Mouse (Mus musculus): ENCODE measurements around the gene Brms1l. TPM values are rescaled to one million over a fixed set of nuclear protein-coding genes. Genes with fewer than 3 reads are reported as not detected.

Gene Brms1l
- polyA plus RNA-seq, 1 experiment from 2014 or later = 38.7 TPM

- Histone ChIP-seq H3K36me3 (no peaks in the 10 kb centered on the region), H3K4me1 (peaks cover 12% of the 10 kb centered on the region; the same call in 1 of the 2 replicates), H3K9me3 (no peaks in the 10 kb centered on the region), H3K27ac (no peak overlapping the region), H3K4me3 (no peak overlapping the region), H3K27me3 (ENCODE audit: insufficient read depth, poor library complexity, severe bottlenecking) (no peaks in the 10 kb centered on the region)
- DNase-seq (ENCODE audit: low spot score) = peak; percentile 51
Measured at GRCm38 (mm10) chr12:55832961-55833360, 3.2 kb upstream of the Brms1l start.

GRCm38 (mm10) chr12:55833906-55834625, 2.1 kb upstream of the Brms1l start:
- peaks cover 12% of the 10 kb centered on the region; the same call in 1 of the 2 replicates for H3K4me1 ChIP-seq
- peak; percentile 70 for DNase-seq (ENCODE audit: low spot score)
- no peaks in the 10 kb centered on the region for H3K27me3 ChIP-seq (ENCODE audit: insufficient read depth, poor library complexity, severe bottlenecking)
- no peaks in the 10 kb centered on the region for H3K36me3 ChIP-seq
- WGBS = 63% methylated on average over 9 of the region's 9 CpGs
- no peaks in the 10 kb centered on the region for H3K9me3 ChIP-seq
- no peak overlapping the region for H3K27ac ChIP-seq
- no peak overlapping the region for H3K4me3 ChIP-seq

GRCm38 (mm10) chr12:55834891-55835290, 1.2 kb upstream of the Brms1l start:
- Histone ChIP-seq H3K36me3 (no peaks in the 10 kb centered on the region), H3K9me3 (no peaks in the 10 kb centered on the region), H3K4me1 (peaks cover 12% of the 10 kb centered on the region; the same call in 1 of the 2 replicates), H3K4me3 (no peak overlapping the region), H3K27ac (no peak overlapping the region), H3K27me3 (ENCODE audit: insufficient read depth, poor library complexity, severe bottlenecking) (no peaks in the 10 kb centered on the region)
- WGBS = 84% methylated on average over 8 of the region's 8 CpGs
- DNase-seq (ENCODE audit: low spot score) = peak; percentile 52

GRCm38 (mm10) chr12:55835857-55836198, 296 bp upstream of the Brms1l start:
- WGBS = 1% methylated on average over 6 of the region's 6 CpGs
- Histone ChIP-seq H3K9me3 (no peaks in the 10 kb centered on the region), H3K27me3 (ENCODE audit: insufficient read depth, poor library complexity, severe bottlenecking) (no peaks in the 10 kb centered on the region), H3K27ac (peak overlapping the region; percentile 92; the same call in 1 of the 2 replicates), H3K4me1 (peaks cover 12% of the 10 kb centered on the region; the same call in 1 of the 2 replicates), H3K36me3 (no peaks in the 10 kb centered on the region), H3K4me3 (peak overlapping the region; percentile 75)
- no peak for DNase-seq (ENCODE audit: low spot score)

- Histone ChIP-seq H3K27me3 (ENCODE audit: insufficient read depth, poor library complexity, severe bottlenecking) (no peaks in the 10 kb centered on the region), H3K4me3 (peak overlapping the region; percentile 75; the same call in 1 of the 2 replicates), H3K36me3 (peaks cover 11% of the 10 kb centered on the region), H3K9me3 (no peaks in the 10 kb centered on the region), H3K4me1 (peaks cover 12% of the 10 kb centered on the region; the same call in 1 of the 2 replicates), H3K27ac (no peak overlapping the region)
- peak; percentile 36 for DNase-seq (ENCODE audit: low spot score)
- 85% methylated on average over 3 of the region's 3 CpGs for WGBS
Measured at GRCm38 (mm10) chr12:55837495-55837894, 1.4 kb downstream of the Brms1l start.

- WGBS = 67% methylated on average over 1 of the region's 1 CpGs
Measured at GRCm38 (mm10) chr12:55846741-55847140, 10.6 kb downstream of the Brms1l start.

GRCm38 (mm10) chr12:55847851-55848250, 11.7 kb downstream of the Brms1l start:
- no peaks in the 10 kb centered on the region for H3K9me3 ChIP-seq
- H3K4me1 ChIP-seq = no peaks in the 10 kb centered on the region
- WGBS = 95% methylated on average over 4 of the region's 4 CpGs
- H3K36me3 ChIP-seq = peaks cover 55% of the 10 kb centered on the region
- H3K27me3 ChIP-seq (ENCODE audit: insufficient read depth, poor library complexity, severe bottlenecking) = no peaks in the 10 kb centered on the region
- DNase-seq (ENCODE audit: low spot score) = no peak
- H3K27ac ChIP-seq = no peak overlapping the region
- H3K4me3 ChIP-seq = no peak overlapping the region

More at GRCm38 (mm10) chr12:55846741-55847140, 10.6 kb downstream of the Brms1l start:
- Histone ChIP-seq H3K4me3 (no peak overlapping the region), H3K27ac (no peak overlapping the region), H3K27me3 (ENCODE audit: insufficient read depth, poor library complexity, severe bottlenecking) (no peaks in the 10 kb centered on the region), H3K4me1 (no peaks in the 10 kb centered on the region), H3K9me3 (no peaks in the 10 kb centered on the region), H3K36me3 (peaks cover 55% of the 10 kb centered on the region)
- peak; percentile 56 for DNase-seq (ENCODE audit: low spot score)

GRCm38 (mm10) chr12:55850650-55851049, 14.5 kb downstream of the Brms1l start:
- Histone ChIP-seq H3K4me1 (no peaks in the 10 kb centered on the region), H3K36me3 (peaks cover 67% of the 10 kb centered on the region), H3K27me3 (ENCODE audit: insufficient read depth, poor library complexity, severe bottlenecking) (no peaks in the 10 kb centered on the region), H3K27ac (no peak overlapping the region), H3K9me3 (no peaks in the 10 kb centered on the region), H3K4me3 (no peak overlapping the region)
- DNase-seq (ENCODE audit: low spot score) = peak; percentile 20

- Histone ChIP-seq H3K4me1 (no peaks in the 10 kb centered on the region), H3K9me3 (peaks cover 5% of the 10 kb centered on the region; the same call in 1 of the 2 replicates), H3K36me3 (peaks cover 62% of the 10 kb centered on the region), H3K27ac (no peak overlapping the region), H3K4me3 (no peak overlapping the region), H3K27me3 (ENCODE audit: insufficient read depth, poor library complexity, severe bottlenecking) (no peaks in the 10 kb centered on the region)
- DNase-seq (ENCODE audit: low spot score) = no peak
- WGBS = 87% methylated on average over 17 of the region's 17 CpGs
Measured at GRCm38 (mm10) chr12:55859409-55860349, 23.6 kb downstream of the Brms1l start.

- DNase-seq (ENCODE audit: low spot score) = no peak
- WGBS = 89% methylated on average over 7 of the region's 7 CpGs
- peaks cover 5% of the 10 kb centered on the region; the same call in 1 of the 2 replicates for H3K9me3 ChIP-seq
- H3K36me3 ChIP-seq = peaks cover 54% of the 10 kb centered on the region
- H3K4me1 ChIP-seq = no peaks in the 10 kb centered on the region
- no peaks in the 10 kb centered on the region for H3K27me3 ChIP-seq (ENCODE audit: insufficient read depth, poor library complexity, severe bottlenecking)
- H3K27ac ChIP-seq = no peak overlapping the region
- H3K4me3 ChIP-seq = no peak overlapping the region
Measured at GRCm38 (mm10) chr12:55860631-55861030, 24.5 kb downstream of the Brms1l start.

GRCm38 (mm10) chr12:55867738-55868137, 31.6 kb downstream of the Brms1l start:
- WGBS = 85% methylated on average over 4 of the region's 4 CpGs
- DNase-seq (ENCODE audit: low spot score) = no peak
- Histone ChIP-seq H3K4me1 (no peaks in the 10 kb centered on the region), H3K9me3 (no peaks in the 10 kb centered on the region), H3K4me3 (no peak overlapping the region), H3K27ac (no peak overlapping the region), H3K27me3 (ENCODE audit: insufficient read depth, poor library complexity, severe bottlenecking) (no peaks in the 10 kb centered on the region), H3K36me3 (peaks cover 59% of the 10 kb centered on the region)

- no peaks in the 10 kb centered on the region for H3K9me3 ChIP-seq
- no peak overlapping the region for H3K4me3 ChIP-seq
- WGBS = 90% methylated on average over 5 of the region's 5 CpGs
- H3K27ac ChIP-seq = no peak overlapping the region
- no peaks in the 10 kb centered on the region for H3K4me1 ChIP-seq
- no peaks in the 10 kb centered on the region for H3K27me3 ChIP-seq (ENCODE audit: insufficient read depth, poor library complexity, severe bottlenecking)
- peaks cover 54% of the 10 kb centered on the region for H3K36me3 ChIP-seq
- no peak for DNase-seq (ENCODE audit: low spot score)
Measured at GRCm38 (mm10) chr12:55869622-55870322, 33.6 kb downstream of the Brms1l start.
